Mouse (Mus musculus): ENCODE measurements around the gene Lipk. TPM values are rescaled to one million over a fixed set of nuclear protein-coding genes. Genes with fewer than 3 reads are reported as not detected.
A peak's percentile ranks its signal among the peaks of the same experiment; 100 is the strongest.

The Lipk gene
- not detected in 2 replicates for total RNA-seq (2014; rRNA removed; ENCODE audit: low replicate concordance)
- polyA plus RNA-seq (2015; fragmentation: Nextera tagmentation; extraction: Ambion mirVana) = not detected in 2 replicates

DNA sequence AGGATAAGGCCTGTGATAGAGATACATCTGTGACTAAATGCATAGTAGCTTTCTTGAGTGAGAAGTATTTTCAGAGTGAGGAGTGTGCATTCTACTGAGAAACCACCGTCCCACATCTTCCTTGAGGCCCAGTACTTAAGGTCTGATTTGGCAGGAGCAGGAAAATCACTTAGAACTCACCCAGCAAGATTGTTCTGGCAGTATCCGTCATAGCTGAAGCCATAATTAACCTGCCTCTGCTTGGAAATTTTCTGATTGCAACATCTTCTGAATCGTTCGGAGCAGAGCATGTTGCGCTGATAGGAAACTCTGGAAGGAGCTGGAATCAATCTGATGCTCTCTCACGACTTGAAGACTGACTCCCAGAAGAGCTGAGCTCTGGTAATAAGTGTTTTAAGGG lies at the start of gene Lipk:
Gene Lipk (plus strand): TSS at position 289 of the 400 bp plus-strand sequence.
- no peak within 1 kb of the TSS for H3K27ac ChIP-seq (ENCODE audit: low read depth)
- no peak for ATAC-seq (ENCODE audit: insufficient read depth, low read depth)
- H3K27me3 ChIP-seq (ENCODE audit: control insufficient read depth, insufficient read depth, low read length) = no peaks in the 10 kb centered on the region
- no peak within 1 kb of the TSS for H3K4me2 ChIP-seq (ENCODE audit: low read depth, low read length)
- TF ChIP-seq CTCF (IDR thresholded peaks at IDR 0.05; ENCODE audit: low read depth) (no peak), EP300 (IDR thresholded peaks at IDR 0.05; ENCODE audit: low read depth) (no peak)
- H3K4me1 ChIP-seq (ENCODE audit: control insufficient read depth, insufficient read depth) = no peaks in the 10 kb centered on the region
- no peak within 1 kb of the TSS for H3K9ac ChIP-seq (replicated peaks; ENCODE audit: low read depth, low read length)
- no peak within 1 kb of the TSS for H3K4me3 ChIP-seq (ENCODE audit: low read depth, low read length)
- DNase-seq (ENCODE audit: low spot score) = no peak
- WGBS = 73% methylated on average over 6 of the region's 6 CpGs
- no peaks in the 10 kb centered on the region for H3K36me3 ChIP-seq (replicated peaks; ENCODE audit: control insufficient read depth, insufficient read depth, low read length)
- no peaks in the 10 kb centered on the region for H3K9me3 ChIP-seq (replicated peaks; ENCODE audit: control insufficient read depth, low read length)

DNA sequence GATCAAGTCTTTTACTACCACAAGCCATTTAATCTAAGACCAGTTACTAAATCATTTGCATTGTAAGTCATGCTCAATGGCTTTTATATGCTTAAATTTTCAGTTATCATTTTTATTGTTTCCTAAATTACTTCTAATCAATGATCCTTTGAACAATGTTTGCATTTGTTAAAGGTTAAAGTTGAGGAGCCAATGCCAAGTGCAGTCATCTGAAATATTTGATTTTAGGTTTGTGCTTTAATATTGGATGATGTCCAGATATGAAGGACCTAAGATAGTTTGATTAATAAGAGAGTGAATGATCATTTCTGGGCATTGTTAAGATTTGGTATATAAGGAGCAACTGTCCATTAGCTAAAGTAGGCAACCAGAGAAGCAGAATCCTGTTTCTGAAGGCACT lies 47.2 kb upstream of the Lipk start, which contains the start of gene Lipf:
Gene Lipf (plus strand): TSS at position 301 of the 400 bp plus-strand sequence.
- H3K9ac ChIP-seq (replicated peaks; ENCODE audit: low read depth, low read length) = no peak within 1 kb of the TSS
- H3K4me2 ChIP-seq (ENCODE audit: low read depth, low read length) = no peak within 1 kb of the TSS
- no peak within 1 kb of the TSS for H3K4me3 ChIP-seq (ENCODE audit: low read depth, low read length)
- no peak for DNase-seq (ENCODE audit: low spot score)
- H3K27ac ChIP-seq (ENCODE audit: low read depth) = no peak within 1 kb of the TSS
- ATAC-seq (ENCODE audit: insufficient read depth, low read depth) = no peak
- no peaks in the 10 kb centered on the region for H3K36me3 ChIP-seq (replicated peaks; ENCODE audit: control insufficient read depth, insufficient read depth, low read length)
- TF ChIP-seq EP300 (IDR thresholded peaks at IDR 0.05; ENCODE audit: low read depth) (no peak), CTCF (IDR thresholded peaks at IDR 0.05; ENCODE audit: low read depth) (no peak)
- H3K4me1 ChIP-seq (ENCODE audit: control insufficient read depth, insufficient read depth) = no peaks in the 10 kb centered on the region
- H3K27me3 ChIP-seq (ENCODE audit: control insufficient read depth, insufficient read depth, low read length) = no peaks in the 10 kb centered on the region
- H3K9me3 ChIP-seq (replicated peaks; ENCODE audit: control insufficient read depth, low read length) = no peaks in the 10 kb centered on the region

DNA sequence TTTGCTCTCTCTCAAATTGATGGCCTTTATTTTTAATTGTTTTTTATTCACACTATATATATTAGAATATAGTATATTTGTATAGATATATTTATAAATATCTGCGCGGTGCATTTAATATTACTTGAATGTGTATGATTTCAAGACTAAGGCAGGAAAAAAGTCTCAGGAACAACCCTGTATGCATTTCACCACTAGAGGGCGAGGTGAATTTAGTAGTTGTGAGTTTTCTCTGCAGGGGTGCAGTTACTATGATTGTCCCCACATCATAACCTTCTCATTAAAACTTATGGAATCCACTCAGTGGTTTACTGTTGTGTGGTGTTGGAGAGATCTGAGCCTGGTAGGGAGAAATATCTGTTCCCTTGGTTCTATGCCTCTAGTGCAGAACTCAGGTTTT lies 29.1 kb upstream of the Lipk start:
- Histone ChIP-seq H3K36me3 (replicated peaks; ENCODE audit: control insufficient read depth, insufficient read depth, low read length) (no peaks in the 10 kb centered on the region), H3K9me3 (replicated peaks; ENCODE audit: control insufficient read depth, low read length) (no peaks in the 10 kb centered on the region), H3K4me1 (ENCODE audit: control insufficient read depth, insufficient read depth) (no peaks in the 10 kb centered on the region), H3K27ac (ENCODE audit: low read depth) (no peak overlapping the region), H3K9ac (replicated peaks; ENCODE audit: low read depth, low read length) (no peak overlapping the region), H3K4me3 (ENCODE audit: low read depth, low read length) (no peak overlapping the region), H3K27me3 (ENCODE audit: control insufficient read depth, insufficient read depth, low read length) (no peaks in the 10 kb centered on the region), H3K4me2 (ENCODE audit: low read depth, low read length) (no peak overlapping the region)
- DNase-seq (ENCODE audit: low spot score) (peak; percentile 7), ATAC-seq (ENCODE audit: insufficient read depth, low read depth) (no peak)
- 37% methylated on average over 3 of the region's 3 CpGs for WGBS
- TF ChIP-seq EP300 (IDR thresholded peaks at IDR 0.05; ENCODE audit: low read depth) = no peak
- TF ChIP-seq CTCF (IDR thresholded peaks at IDR 0.05; ENCODE audit: low read depth) = peak; percentile 54

DNA sequence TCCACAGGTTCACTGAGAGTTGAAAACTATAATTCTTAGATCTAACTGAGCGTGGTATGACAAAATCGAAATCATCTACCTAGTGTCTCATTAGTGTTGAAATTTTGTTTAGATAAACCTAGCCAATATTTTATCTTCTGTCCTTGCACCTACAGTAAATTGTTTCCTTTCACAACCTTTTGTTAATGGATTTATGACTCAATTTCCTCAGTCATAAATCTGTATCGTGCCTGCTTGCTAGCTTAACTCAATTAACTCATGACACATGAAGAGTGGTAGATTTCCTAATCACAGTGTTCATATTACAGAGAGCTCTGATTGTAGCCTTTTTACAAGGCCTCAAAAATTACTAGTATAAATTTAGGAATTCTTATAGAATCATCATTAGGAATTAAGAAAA lies 25.0 kb upstream of the Lipk start:
- H3K36me3 ChIP-seq (replicated peaks; ENCODE audit: control insufficient read depth, insufficient read depth, low read length) = no peaks in the 10 kb centered on the region
- no peaks in the 10 kb centered on the region for H3K9me3 ChIP-seq (replicated peaks; ENCODE audit: control insufficient read depth, low read length)
- H3K4me1 ChIP-seq (ENCODE audit: control insufficient read depth, insufficient read depth) = no peaks in the 10 kb centered on the region
- no peaks in the 10 kb centered on the region for H3K27me3 ChIP-seq (ENCODE audit: control insufficient read depth, insufficient read depth, low read length)
- no peak for ATAC-seq (ENCODE audit: insufficient read depth, low read depth)
- H3K4me3 ChIP-seq (ENCODE audit: low read depth, low read length) = no peak overlapping the region
- H3K4me2 ChIP-seq (ENCODE audit: low read depth, low read length) = no peak overlapping the region
- no peak overlapping the region for H3K27ac ChIP-seq (ENCODE audit: low read depth)
- no peak overlapping the region for H3K9ac ChIP-seq (replicated peaks; ENCODE audit: low read depth, low read length)
- TF ChIP-seq EP300 (IDR thresholded peaks at IDR 0.05; ENCODE audit: low read depth) (no peak), CTCF (IDR thresholded peaks at IDR 0.05; ENCODE audit: low read depth) (no peak)
- DNase-seq (ENCODE audit: low spot score) = no peak
- 69% methylated on average over 3 of the region's 3 CpGs for WGBS

DNA sequence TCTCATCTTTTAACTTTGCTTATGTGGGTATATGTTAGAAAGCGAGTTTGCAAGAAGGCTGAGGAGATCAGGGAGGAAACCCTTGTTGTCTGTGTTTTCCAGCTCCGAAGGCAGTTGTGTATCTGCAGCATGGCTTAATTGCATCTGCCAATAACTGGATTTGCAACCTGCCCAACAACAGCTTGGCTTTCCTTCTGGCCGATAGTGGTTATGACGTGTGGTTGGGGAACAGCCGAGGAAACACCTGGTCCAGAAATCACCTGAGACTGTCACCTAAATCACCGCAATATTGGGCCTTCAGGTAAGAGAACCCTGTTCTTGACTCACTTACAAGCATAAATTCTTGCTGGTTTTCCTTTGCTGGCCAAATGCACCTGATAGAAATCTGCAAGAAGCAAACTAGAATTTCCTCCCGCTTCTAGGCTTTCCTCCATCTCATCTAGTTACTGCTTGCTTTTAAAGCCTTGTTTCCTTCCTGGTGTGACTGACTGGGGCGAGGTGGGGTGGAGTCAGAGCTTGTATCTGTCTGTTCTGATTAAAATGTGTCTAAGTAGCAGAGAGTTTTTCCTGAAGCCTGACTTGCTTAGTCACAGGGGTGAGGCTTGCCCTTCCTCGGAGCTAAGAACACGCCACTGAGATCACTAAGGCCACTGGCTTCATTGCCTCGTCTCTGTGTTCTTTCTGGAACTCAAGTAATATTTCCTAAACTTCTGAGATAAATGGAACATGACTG lies 13.5 kb downstream of the Lipk start:
- H3K27me3 ChIP-seq (ENCODE audit: control insufficient read depth, insufficient read depth, low read length) = no peaks in the 10 kb centered on the region
- no peaks in the 10 kb centered on the region for H3K4me1 ChIP-seq (ENCODE audit: control insufficient read depth, insufficient read depth)
- ATAC-seq (ENCODE audit: insufficient read depth, low read depth) (no peak), DNase-seq (ENCODE audit: low spot score) (no peak)
- 67% methylated on average over 11 of the region's 11 CpGs for WGBS
- no peak overlapping the region for H3K4me3 ChIP-seq (ENCODE audit: low read depth, low read length)
- no peak overlapping the region for H3K4me2 ChIP-seq (ENCODE audit: low read depth, low read length)
- H3K27ac ChIP-seq (ENCODE audit: low read depth) = no peak overlapping the region
- H3K9ac ChIP-seq (replicated peaks; ENCODE audit: low read depth, low read length) = no peak overlapping the region
- no peaks in the 10 kb centered on the region for H3K36me3 ChIP-seq (replicated peaks; ENCODE audit: control insufficient read depth, insufficient read depth, low read length)
- no peaks in the 10 kb centered on the region for H3K9me3 ChIP-seq (replicated peaks; ENCODE audit: control insufficient read depth, low read length)
- no peak for TF ChIP-seq CTCF (IDR thresholded peaks at IDR 0.05; ENCODE audit: low read depth)
- no peak for TF ChIP-seq EP300 (IDR thresholded peaks at IDR 0.05; ENCODE audit: low read depth)

DNA sequence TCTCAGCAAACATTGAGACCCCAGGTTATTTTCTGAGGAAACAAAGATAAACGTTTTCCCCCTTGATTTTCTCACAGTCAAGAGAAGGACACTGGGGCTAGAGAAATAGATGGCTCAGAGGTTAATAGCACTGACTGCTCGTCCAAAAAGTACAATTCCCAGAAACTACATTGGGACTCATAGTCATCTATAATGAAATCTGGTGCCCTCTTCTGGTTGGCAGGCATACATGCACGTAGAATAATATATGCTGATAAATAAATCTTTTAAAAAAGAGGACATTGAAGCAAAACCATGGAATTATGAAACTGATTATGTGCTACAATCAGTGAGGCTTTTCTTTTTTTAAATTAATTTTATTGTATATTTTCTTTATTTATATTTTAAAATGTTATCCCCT lies 14.7 kb downstream of the Lipk start:
- Histone ChIP-seq H3K9me3 (replicated peaks; ENCODE audit: control insufficient read depth, low read length) (no peaks in the 10 kb centered on the region), H3K4me2 (ENCODE audit: low read depth, low read length) (no peak overlapping the region), H3K4me1 (ENCODE audit: control insufficient read depth, insufficient read depth) (no peaks in the 10 kb centered on the region), H3K9ac (replicated peaks; ENCODE audit: low read depth, low read length) (no peak overlapping the region), H3K36me3 (replicated peaks; ENCODE audit: control insufficient read depth, insufficient read depth, low read length) (no peaks in the 10 kb centered on the region), H3K27me3 (ENCODE audit: control insufficient read depth, insufficient read depth, low read length) (no peaks in the 10 kb centered on the region), H3K4me3 (ENCODE audit: low read depth, low read length) (no peak overlapping the region), H3K27ac (ENCODE audit: low read depth) (no peak overlapping the region)
- DNase-seq (ENCODE audit: low spot score) (peak; percentile 22), ATAC-seq (ENCODE audit: insufficient read depth, low read depth) (no peak)
- TF ChIP-seq CTCF (IDR thresholded peaks at IDR 0.05; ENCODE audit: low read depth) (peak; percentile 51), EP300 (IDR thresholded peaks at IDR 0.05; ENCODE audit: low read depth) (no peak)
- 19% methylated on average over 3 of the region's 3 CpGs for WGBS

All from heart, postnatal 0 days (tissue).